Mouse (Mus musculus) heart, postnatal 4 days (tissue): ENCODE measurements around the gene Dgkd. TPM values are rescaled to one million over a fixed set of nuclear protein-coding genes. Genes with fewer than 3 reads are reported as not detected.

Experiments
- DNase-seq: peaks from one replicate; pipeline ENCODE4 v3.0.0; 2021
- total RNA-seq, 2 experiments: library from RNA; stranded (reverse); gene quantifications; 2 replicates each; pipeline ENCODE4 v1.2.3; 2021

Dgkd gene
- total RNA-seq, 2 experiments from 2014 or later, result 53.4 to 55.2 TPM

- DNase-seq, result no peak
Measured at GRCm38 (mm10) chr1:87936075-87936474, 83.0 kb downstream of the Dgkd start.

GRCm38 (mm10) chr1:87936516-87936915, 83.4 kb downstream of the Dgkd start:
- no peak for DNase-seq

- no peak for DNase-seq
Measured at GRCm38 (mm10) chr1:87941765-87942164, 88.7 kb downstream of the Dgkd start.

- DNase-seq, result peak; percentile 16
Measured at GRCm38 (mm10) chr1:87947681-87948091, 94.6 kb downstream of the Dgkd start.

- DNase-seq, result no peak
Measured at GRCm38 (mm10) chr1:87951641-87952040, 98.6 kb downstream of the Dgkd start.

- no peak for DNase-seq
Measured at GRCm38 (mm10) chr1:87953073-87953472, 100.0 kb downstream of the Dgkd start.

GRCm38 (mm10) chr1:87958931-87959330, 105.8 kb downstream of the Dgkd start:
- DNase-seq, result no peak

- no peak for DNase-seq
Measured at GRCm38 (mm10) chr1:87959532-87959931, 106.4 kb downstream of the Dgkd start.

GRCm38 (mm10) chr1:87959998-87960431, 106.9 kb downstream of the Dgkd start:
- DNase-seq, result no peak

- no peak for DNase-seq
Measured at GRCm38 (mm10) chr1:87960752-87961151, 107.7 kb downstream of the Dgkd start.

GRCm38 (mm10) chr1:87961459-87962167, 108.5 kb downstream of the Dgkd start:
- DNase-seq, result no peak

GRCm38 (mm10) chr1:87970381-87970780, 117.3 kb downstream of the Dgkd start:
- no peak for DNase-seq

- no peak for DNase-seq
Measured at GRCm38 (mm10) chr1:87982291-87982690, 129.2 kb downstream of the Dgkd start.

- no peak for DNase-seq
Measured at GRCm38 (mm10) chr1:87992716-87993115, 139.6 kb downstream of the Dgkd start.

Other genes with a start within 250 kb of the Dgkd start
- gene Inpp5d, start 233.0 kb upstream of the Dgkd start, total RNA-seq, result 10 to 100 TPM; 10.7 to 15.6 TPM
- 10 to 100 TPM; 26.7 to 28.7 TPM for gene Atg16l1, start 97.4 kb upstream of the Dgkd start, total RNA-seq
- gene Sag, start 49.6 kb upstream of the Dgkd start, total RNA-seq, result under 1 TPM; 0.33 to 0.45 TPM
- 10 to 100 TPM; 24.8 to 26.2 TPM for gene Usp40, start 155.3 kb downstream of the Dgkd start, total RNA-seq
- not detected for gene Ugt1a10, start 202.1 kb downstream of the Dgkd start, total RNA-seq
- gene Ugt1a9, start 217.5 kb downstream of the Dgkd start, total RNA-seq, result not detected
- gene Ugt1a8, start 234.5 kb downstream of the Dgkd start, total RNA-seq, result not detected
- gene Ugt1a7c, start 241.8 kb downstream of the Dgkd start, total RNA-seq, result 1 to 10 TPM in 1 of 2 experiments, under 1 TPM in 1; 0.72 to 1.2 TPM
- 1 to 10 TPM in 1 of 2 experiments, not detected in 1; 1.1 TPM for gene Ugt1a6b, start 250.0 kb downstream of the Dgkd start, total RNA-seq